Comparison of ENCODE assay signal across 9 mouse cellular contexts in the genomic region with DNA sequence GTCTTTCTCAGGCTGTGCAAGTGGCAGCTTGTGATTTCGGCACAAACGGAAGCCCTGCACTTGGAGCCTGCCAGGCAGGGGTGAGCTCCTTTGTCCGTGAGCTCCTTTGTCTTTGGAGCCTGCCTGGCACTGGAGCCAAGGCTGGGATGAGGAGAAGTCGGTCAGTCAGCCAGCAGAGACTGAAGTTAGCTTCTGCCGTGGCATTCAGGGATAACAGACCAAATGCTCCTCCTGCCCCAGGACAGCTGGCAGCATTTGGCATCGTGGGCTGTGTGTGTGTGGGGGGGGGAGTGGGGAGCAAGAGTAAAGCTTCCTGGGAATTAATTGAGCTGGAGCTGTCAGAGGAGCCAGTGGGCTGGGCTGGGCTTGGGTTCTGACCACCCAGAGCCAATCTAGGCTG.
DNase-seq lines count a peak whose midpoint lies in the region; ATAC-seq and TF ChIP-seq lines count a peak whose summit lies in the region.
"Had no signal": no experiment of that assay in that cellular context is flagged by ENCODE, and none has a peak within 500 bp of the region (broad histone marks: within the 10 kb centered on the region; RNA-seq: fewer than 3 reads in every experiment).

No protein-coding gene starts in this region.

- DNase-seq in heart, adult 11 months: peak; percentile 90
- DNase-seq in heart, postnatal 36 days: no peak
- DNase-seq in brain, embryonic 14.5 days (ENCODE audit: low read depth): peak; percentile 95
- DNase-seq in midbrain, embryonic 10.5 days (ENCODE audit: low spot score): no peak
- DNase-seq in ovary, postnatal 36 days (ENCODE audit: low spot score): no peak
- no peak for DNase-seq in urinary bladder, postnatal 14 days (ENCODE audit: low spot score)

- H3K9me3 ChIP-seq in forebrain, embryonic 12.5 days: no peaks in the 10 kb centered on the region
- 0 out of 2 replicates have a peak, but pooled peaks cover 4% of the 10 kb centered on the region for H3K9me3 ChIP-seq in midbrain, embryonic 10.5 days (replicated peaks)
- H3K9me3 ChIP-seq: heart, embryonic 13.5 days had no signal

- peak overlapping the region; percentile 26; the same call in 1 of the 2 replicates for H3K9ac ChIP-seq in forebrain, embryonic 12.5 days
- H3K9ac ChIP-seq: heart, embryonic 13.5 days had no signal

- peak overlapping the region; percentile 97 for H3K27ac ChIP-seq in forebrain, embryonic 12.5 days
- H3K27ac ChIP-seq in midbrain, embryonic 10.5 days (replicated peaks): peak overlapping the region; percentile 77
- H3K27ac ChIP-seq: heart, embryonic 13.5 days had no signal

- 2% methylated on average over 6 of the region's 6 CpGs for WGBS in forebrain, embryonic 12.5 days
- WGBS in midbrain, embryonic 10.5 days: 6% methylated on average over 6 of the region's 6 CpGs

- no peak for TF ChIP-seq POLR2A in brain, embryonic 14.5 days (IDR thresholded peaks at IDR 0.05; ENCODE audit: borderline replicate concordance, extremely low read depth, insufficient read depth, insufficient read length, poor library complexity, severe bottlenecking)

- ATAC-seq in forebrain, embryonic 12.5 days (ENCODE audit: low FRiP score): no peak
- no peak for ATAC-seq in inflammation-experienced regulatory T-cells, adult 6 months

- H3K4me3 ChIP-seq in forebrain, embryonic 12.5 days (replicated peaks): no peak overlapping the region
- H3K4me3 ChIP-seq in midbrain, embryonic 10.5 days: peak overlapping the region; percentile 30
- H3K4me3 ChIP-seq: heart, embryonic 13.5 days had no signal

- no peaks in the 10 kb centered on the region for H3K36me3 ChIP-seq in forebrain, embryonic 12.5 days (replicated peaks)
- H3K36me3 ChIP-seq in midbrain, embryonic 10.5 days: no peaks in the 10 kb centered on the region
- H3K36me3 ChIP-seq: heart, embryonic 13.5 days had no signal

- peak overlapping the region; percentile 29 for H3K4me2 ChIP-seq in forebrain, embryonic 12.5 days
- H3K4me2 ChIP-seq: heart, embryonic 13.5 days had no signal

- peaks cover 69% of the 10 kb centered on the region for H3K4me1 ChIP-seq in forebrain, embryonic 12.5 days
- H3K4me1 ChIP-seq in midbrain, embryonic 10.5 days: peaks cover 73% of the 10 kb centered on the region

- TF ChIP-seq CTCF in brain, embryonic 14.5 days (IDR thresholded peaks at IDR 0.05; ENCODE audit: borderline replicate concordance, extremely low read depth, insufficient read depth, insufficient read length): no peak

- peaks cover 55% of the 10 kb centered on the region for H3K27me3 ChIP-seq in forebrain, embryonic 12.5 days
- peaks cover 86% of the 10 kb centered on the region for H3K27me3 ChIP-seq in midbrain, embryonic 10.5 days (ENCODE audit: low read depth, poor library complexity, severe bottlenecking)

- intact Hi-C loops in heart, postnatal 36 days (cut with DNase I): no loop called here

Comparison
In these comparisons a context has a peak if more than half of its experiments do, and no peak if none do; other contexts are left out.
1. DNase-seq: peak in heart, adult 11 months (single experiment) and brain, embryonic 14.5 days (single experiment); none in heart, postnatal 36 days (0 of 2), midbrain, embryonic 10.5 days (single experiment), ovary, postnatal 36 days (single experiment) and urinary bladder, postnatal 14 days (single experiment).